Mouse (Mus musculus) layer of hippocampus, postnatal 10 days (tissue): ENCODE measurements around the gene Nmnat2. TPM values are rescaled to one million over a fixed set of nuclear protein-coding genes. Genes with fewer than 3 reads are reported as not detected.
A peak's percentile ranks its signal among the peaks of the same experiment; 100 is the strongest.

Experiments used
- DNase-seq, 2 experiments: peaks; one replicate each; pipeline ENCODE4 v3.0.0; 2021; ENCODE audit warnings: low spot score in 2 of 2
- total RNA-seq, 2 experiments: library from RNA; stranded (reverse); gene quantifications; 2 replicates each; pipeline ENCODE4 v1.2.3; 2021

The Nmnat2 gene
- total RNA-seq, 2 experiments from 2014 or later = 99.2 to 106 TPM

- no peak for DNase-seq
Observed at GRCm38 (mm10) chr1:153091438-153092236, 136.8 kb downstream of the Nmnat2 start.

- peak; percentile 78 to 82 for DNase-seq
Observed at GRCm38 (mm10) chr1:153092237-153092975, 137.6 kb downstream of the Nmnat2 start.

- DNase-seq = no peak
Observed at GRCm38 (mm10) chr1:153093172-153093571, 138.4 kb downstream of the Nmnat2 start.

- DNase-seq = no peak
Observed at GRCm38 (mm10) chr1:153093581-153093980, 138.8 kb downstream of the Nmnat2 start.

- DNase-seq = no peak
Observed at GRCm38 (mm10) chr1:153094226-153095076, 139.7 kb downstream of the Nmnat2 start.

GRCm38 (mm10) chr1:153095328-153095727 is 140.5 kb downstream of the Nmnat2 start:
- DNase-seq = no peak

GRCm38 (mm10) chr1:153095826-153096727 is 141.3 kb downstream of the Nmnat2 start:
- DNase-seq = no peak

GRCm38 (mm10) chr1:153097017-153097675 is 142.4 kb downstream of the Nmnat2 start:
- no peak for DNase-seq

GRCm38 (mm10) chr1:153098586-153098985 is 143.8 kb downstream of the Nmnat2 start:
- no peak for DNase-seq

GRCm38 (mm10) chr1:153100912-153101311 is 146.1 kb downstream of the Nmnat2 start:
- no peak for DNase-seq

GRCm38 (mm10) chr1:153101327-153101880 is 146.6 kb downstream of the Nmnat2 start:
- peak; percentile 49 to 63 for DNase-seq

- no peak for DNase-seq
Observed at GRCm38 (mm10) chr1:153102296-153103185, 147.7 kb downstream of the Nmnat2 start.

GRCm38 (mm10) chr1:153103186-153103554 is 148.4 kb downstream of the Nmnat2 start:
- DNase-seq = no peak

- no peak for DNase-seq
Observed at GRCm38 (mm10) chr1:153104804-153105203, 150.0 kb downstream of the Nmnat2 start.

GRCm38 (mm10) chr1:153107866-153108265 is 153.1 kb downstream of the Nmnat2 start:
- peak; percentile 58 to 64 for DNase-seq

- no peak for DNase-seq
Observed at GRCm38 (mm10) chr1:153109346-153109745, 154.6 kb downstream of the Nmnat2 start.

- DNase-seq = no peak
Observed at GRCm38 (mm10) chr1:153109836-153110235, 155.0 kb downstream of the Nmnat2 start.

GRCm38 (mm10) chr1:153111596-153111995 is 156.8 kb downstream of the Nmnat2 start:
- no peak for DNase-seq

GRCm38 (mm10) chr1:153115315-153115714 is 160.5 kb downstream of the Nmnat2 start:
- no peak for DNase-seq
